Mouse (Mus musculus): Measurements from ENCODE around the gene Fam81a.
A peak's percentile ranks its signal among the peaks of the same experiment; 100 is the strongest.

Gene Fam81a

GRCm38 (mm10) chr9:70053411-70053810 is 88.9 kb downstream of the Fam81a start:
- no peak for DNase-seq (ENCODE audit: low spot score)

GRCm38 (mm10) chr9:70052730-70053129 is 89.6 kb downstream of the Fam81a start:
- DNase-seq (ENCODE audit: low spot score) = no peak

GRCm38 (mm10) chr9:70049839-70050238 is 92.5 kb downstream of the Fam81a start:
- no peak for DNase-seq (ENCODE audit: low spot score)

- DNase-seq (ENCODE audit: low spot score) = no peak
Measured at GRCm38 (mm10) chr9:70049416-70049783, 93.0 kb downstream of the Fam81a start.

- peak; percentile 12 for DNase-seq (ENCODE audit: low spot score)
Measured at GRCm38 (mm10) chr9:70048751-70049415, 93.5 kb downstream of the Fam81a start.

- DNase-seq (ENCODE audit: low spot score) = no peak
Measured at GRCm38 (mm10) chr9:70048280-70048679, 94.1 kb downstream of the Fam81a start.

GRCm38 (mm10) chr9:70047839-70048238 is 94.5 kb downstream of the Fam81a start:
- DNase-seq (ENCODE audit: low spot score) = no peak

- DNase-seq (ENCODE audit: low spot score) = no peak
Measured at GRCm38 (mm10) chr9:70046255-70046654, 96.1 kb downstream of the Fam81a start.

GRCm38 (mm10) chr9:70044865-70045264 is 97.5 kb downstream of the Fam81a start:
- DNase-seq (ENCODE audit: low spot score) = no peak

- no peak for DNase-seq (ENCODE audit: low spot score)
Measured at GRCm38 (mm10) chr9:70042935-70043334, 99.4 kb downstream of the Fam81a start.

- DNase-seq (ENCODE audit: low spot score) = no peak
Measured at GRCm38 (mm10) chr9:70042137-70042536, 100.2 kb downstream of the Fam81a start.

- no peak for DNase-seq (ENCODE audit: low spot score)
Measured at GRCm38 (mm10) chr9:70040570-70040969, 101.8 kb downstream of the Fam81a start.

GRCm38 (mm10) chr9:70039597-70040385 is 102.6 kb downstream of the Fam81a start:
- DNase-seq (ENCODE audit: low spot score) = no peak
